Mouse (Mus musculus): ENCODE measurements at regions not wholly inside any gene's neighbourhood (a gene's known extent, or its start where the extent isn't known, plus 50 kb on each side); places are given as distances from the start of the nearest gene placed in this dataset.
"Not testable (repeated sequence)": the region's sequence is repeated elsewhere in the genome, so short reads cannot be mapped to it uniquely, and the experiment has no call there.

- DNase-seq (ENCODE audit: low spot score): no peak
- no peaks in the 10 kb centered on the region for H3K9me3 ChIP-seq (replicated peaks)
- WGBS: 82% methylated on average over 4 of the region's 4 CpGs
- H3K36me3 ChIP-seq: no peaks in the 10 kb centered on the region
- no peak overlapping the region for H3K4me3 ChIP-seq
- no peak overlapping the region for H3K27ac ChIP-seq
- peaks cover 27% of the 10 kb centered on the region for H3K4me1 ChIP-seq
- H3K27me3 ChIP-seq (ENCODE audit: low read depth, poor library complexity, severe bottlenecking): 0 out of 2 replicates have a peak, but pooled peaks cover 6% of the 10 kb centered on the region
Measured at GRCm38 (mm10) chr16:30690531-30690930, 91.0 kb downstream of the Fam43a start.

GRCm38 (mm10) chr16:30691964-30692363 lies 92.4 kb downstream of the Fam43a start:
- H3K27me3 ChIP-seq (ENCODE audit: low read depth, poor library complexity, severe bottlenecking): 0 out of 2 replicates have a peak, but pooled peaks cover 6% of the 10 kb centered on the region
- no peaks in the 10 kb centered on the region for H3K36me3 ChIP-seq
- H3K27ac ChIP-seq: no peak overlapping the region
- no peak for DNase-seq (ENCODE audit: low spot score)
- H3K9me3 ChIP-seq (replicated peaks): no peaks in the 10 kb centered on the region
- H3K4me1 ChIP-seq: peaks cover 27% of the 10 kb centered on the region
- 89% methylated on average over 15 of the region's 15 CpGs for WGBS
- H3K4me3 ChIP-seq: no peak overlapping the region

GRCm38 (mm10) chr16:30692541-30693141 lies 93.1 kb downstream of the Fam43a start:
- no peak for DNase-seq (ENCODE audit: low spot score)
- H3K27ac ChIP-seq: no peak overlapping the region
- no peaks in the 10 kb centered on the region for H3K9me3 ChIP-seq (replicated peaks)

GRCm38 (mm10) chr16:30693206-30693605 lies 93.7 kb downstream of the Fam43a start:
- no peaks in the 10 kb centered on the region for H3K9me3 ChIP-seq (replicated peaks)
- DNase-seq (ENCODE audit: low spot score): no peak
- 86% methylated on average over 3 of the region's 3 CpGs for WGBS

More at GRCm38 (mm10) chr16:30692541-30693141, 93.1 kb downstream of the Fam43a start:
- Histone ChIP-seq H3K27me3 (ENCODE audit: low read depth, poor library complexity, severe bottlenecking) (0 out of 2 replicates have a peak, but pooled peaks cover 6% of the 10 kb centered on the region), H3K4me1 (peaks cover 34% of the 10 kb centered on the region), H3K36me3 (no peaks in the 10 kb centered on the region), H3K4me3 (no peak overlapping the region)
- 60% methylated on average over 5 of the region's 5 CpGs for WGBS

GRCm38 (mm10) chr16:30693839-30694527 lies 94.5 kb downstream of the Fam43a start:
- no peaks in the 10 kb centered on the region for H3K9me3 ChIP-seq (replicated peaks)
- H3K27me3 ChIP-seq (ENCODE audit: low read depth, poor library complexity, severe bottlenecking): 0 out of 2 replicates have a peak, but pooled peaks cover 6% of the 10 kb centered on the region
- no peaks in the 10 kb centered on the region for H3K36me3 ChIP-seq
- DNase-seq (ENCODE audit: low spot score): no peak
- H3K4me1 ChIP-seq: peaks cover 44% of the 10 kb centered on the region
- no peak overlapping the region for H3K4me3 ChIP-seq
- WGBS: 91% methylated on average over 1 of the region's 1 CpGs
- H3K27ac ChIP-seq: peak overlapping the region; percentile 50; the same call in 1 of the 2 replicates

More at GRCm38 (mm10) chr16:30693206-30693605, 93.7 kb downstream of the Fam43a start:
- no peaks in the 10 kb centered on the region for H3K36me3 ChIP-seq
- no peak overlapping the region for H3K4me3 ChIP-seq
- 0 out of 2 replicates have a peak overlapping the region, but pooled peaks have one; percentile 50 for H3K27ac ChIP-seq
- 0 out of 2 replicates have a peak, but pooled peaks cover 6% of the 10 kb centered on the region for H3K27me3 ChIP-seq (ENCODE audit: low read depth, poor library complexity, severe bottlenecking)
- peaks cover 39% of the 10 kb centered on the region for H3K4me1 ChIP-seq

GRCm38 (mm10) chr16:30695691-30696090 lies 96.2 kb downstream of the Fam43a start:
- Histone ChIP-seq H3K27ac (no peak overlapping the region), H3K4me1 (peaks cover 39% of the 10 kb centered on the region), H3K27me3 (ENCODE audit: low read depth, poor library complexity, severe bottlenecking) (0 out of 2 replicates have a peak, but pooled peaks cover 6% of the 10 kb centered on the region), H3K4me3 (no peak overlapping the region), H3K9me3 (replicated peaks) (no peaks in the 10 kb centered on the region), H3K36me3 (no peaks in the 10 kb centered on the region)
- no peak for DNase-seq (ENCODE audit: low spot score)
- WGBS: 83% methylated on average over 8 of the region's 8 CpGs

GRCm38 (mm10) chr16:30697209-30697608 lies 97.7 kb downstream of the Fam43a start:
- Histone ChIP-seq H3K27ac (no peak overlapping the region), H3K27me3 (ENCODE audit: low read depth, poor library complexity, severe bottlenecking) (0 out of 2 replicates have a peak, but pooled peaks cover 6% of the 10 kb centered on the region), H3K4me1 (peaks cover 34% of the 10 kb centered on the region), H3K36me3 (no peaks in the 10 kb centered on the region), H3K4me3 (no peak overlapping the region), H3K9me3 (replicated peaks) (no peaks in the 10 kb centered on the region)
- DNase-seq (ENCODE audit: low spot score): no peak
- 74% methylated on average over 4 of the region's 4 CpGs for WGBS

GRCm38 (mm10) chr16:30697806-30698205 lies 98.3 kb downstream of the Fam43a start:
- H3K4me3 ChIP-seq: no peak overlapping the region
- H3K9me3 ChIP-seq (replicated peaks): no peaks in the 10 kb centered on the region
- WGBS: 58% methylated on average over 2 of the region's 2 CpGs
- DNase-seq (ENCODE audit: low spot score): no peak
- no peak overlapping the region for H3K27ac ChIP-seq
- peaks cover 29% of the 10 kb centered on the region for H3K4me1 ChIP-seq
- H3K27me3 ChIP-seq (ENCODE audit: low read depth, poor library complexity, severe bottlenecking): 0 out of 2 replicates have a peak, but pooled peaks cover 6% of the 10 kb centered on the region
- H3K36me3 ChIP-seq: no peaks in the 10 kb centered on the region

GRCm38 (mm10) chr16:30703831-30704230 lies 104.3 kb downstream of the Fam43a start:
- H3K4me1 ChIP-seq: peaks cover under 1% of the 10 kb centered on the region
- no peak overlapping the region for H3K27ac ChIP-seq
- H3K36me3 ChIP-seq: no peaks in the 10 kb centered on the region
- 92% methylated on average over 8 of the region's 8 CpGs for WGBS
- H3K9me3 ChIP-seq (replicated peaks): no peaks in the 10 kb centered on the region; the same call in 1 of the 2 replicates
- H3K4me3 ChIP-seq: no peak overlapping the region
- no peaks in the 10 kb centered on the region for H3K27me3 ChIP-seq (ENCODE audit: low read depth, poor library complexity, severe bottlenecking)
- no peak for DNase-seq (ENCODE audit: low spot score)

GRCm38 (mm10) chr16:30709501-30709900 lies 110.0 kb downstream of the Fam43a start:
- no peaks in the 10 kb centered on the region for H3K36me3 ChIP-seq
- H3K4me3 ChIP-seq: no peak overlapping the region
- H3K27ac ChIP-seq: peak overlapping the region; percentile 58; the same call in 1 of the 2 replicates
- 60% methylated on average over 15 of the region's 15 CpGs for WGBS
- no peaks in the 10 kb centered on the region for H3K27me3 ChIP-seq (ENCODE audit: low read depth, poor library complexity, severe bottlenecking)
- no peak for DNase-seq (ENCODE audit: low spot score)
- no peaks in the 10 kb centered on the region; the same call in 1 of the 2 replicates for H3K9me3 ChIP-seq (replicated peaks)
- H3K4me1 ChIP-seq: peaks cover 17% of the 10 kb centered on the region

GRCm38 (mm10) chr16:30709975-30710374 lies 110.5 kb downstream of the Fam43a start:
- Histone ChIP-seq H3K4me3 (no peak overlapping the region), H3K4me1 (peaks cover 22% of the 10 kb centered on the region), H3K36me3 (no peaks in the 10 kb centered on the region), H3K27ac (0 out of 2 replicates have a peak overlapping the region, but pooled peaks have one; percentile 58), H3K27me3 (ENCODE audit: low read depth, poor library complexity, severe bottlenecking) (no peaks in the 10 kb centered on the region), H3K9me3 (replicated peaks) (no peaks in the 10 kb centered on the region; the same call in 1 of the 2 replicates)
- no peak for DNase-seq (ENCODE audit: low spot score)
- WGBS: 73% methylated on average over 2 of the region's 2 CpGs

- H3K4me3 ChIP-seq: no peak overlapping the region
- H3K9me3 ChIP-seq (replicated peaks): no peaks in the 10 kb centered on the region; the same call in 1 of the 2 replicates
- H3K36me3 ChIP-seq: no peaks in the 10 kb centered on the region
- DNase-seq (ENCODE audit: low spot score): no peak
- H3K27ac ChIP-seq: no peak overlapping the region
- H3K27me3 ChIP-seq (ENCODE audit: low read depth, poor library complexity, severe bottlenecking): no peaks in the 10 kb centered on the region
- WGBS: 83% methylated on average over 6 of the region's 6 CpGs
- peaks cover 22% of the 10 kb centered on the region for H3K4me1 ChIP-seq
Measured at GRCm38 (mm10) chr16:30712570-30712969, 113.0 kb downstream of the Fam43a start.

- H3K4me3 ChIP-seq; H3K27me3 ChIP-seq (ENCODE audit: low read depth, poor library complexity, severe bottlenecking); H3K27ac ChIP-seq; H3K36me3 ChIP-seq; DNase-seq (ENCODE audit: low spot score); H3K9me3 ChIP-seq (replicated peaks): not testable (repeated sequence)
- H3K4me1 ChIP-seq: peaks cover 34% of the 10 kb centered on the region
Measured at GRCm38 (mm10) chr16:30717577-30717976, 118.1 kb downstream of the Fam43a start.

All from limb, embryonic 10.5 days (tissue).